ENCODE assay signal across 8 mouse cellular contexts in the genomic region with DNA sequence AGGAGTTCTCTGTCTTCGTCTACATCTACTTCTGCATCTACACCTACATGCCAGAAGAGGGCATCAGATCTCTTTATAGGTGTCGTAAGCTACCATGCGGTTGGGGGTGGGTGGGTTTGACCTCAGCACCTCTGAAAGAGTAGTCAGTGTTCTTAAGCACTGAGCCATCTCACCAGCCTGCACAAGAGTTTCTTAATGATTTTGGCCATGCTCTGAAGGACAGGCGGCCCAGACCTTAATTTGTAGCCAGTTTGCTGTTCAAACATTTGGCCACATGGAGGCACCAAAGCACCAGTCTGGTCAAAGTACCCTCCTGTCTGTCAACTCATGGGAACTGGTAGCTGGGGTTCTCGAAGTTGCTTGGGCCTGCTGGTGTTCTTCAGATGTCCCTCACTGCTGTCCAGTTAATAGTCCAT. TPM values are rescaled to one million over a fixed set of nuclear protein-coding genes. Genes with fewer than 3 reads are reported as not detected.
DNase-seq lines count a peak whose midpoint lies in the region; ATAC-seq lines count a peak whose summit lies in the region.

No protein-coding gene starts in this region.

- ATAC-seq in hindbrain, embryonic 15.5 days (ENCODE audit: low FRiP score, low read depth): peak; percentile 89

- no peaks in the 10 kb centered on the region for H3K36me3 ChIP-seq in hindbrain, embryonic 15.5 days

- no peaks in the 10 kb centered on the region for H3K4me1 ChIP-seq in hindbrain, embryonic 15.5 days (replicated peaks)

- peak; percentile 71 for DNase-seq in R1 (ENCODE audit: low read depth, low spot score)
- peak; percentile 64 to 73 for DNase-seq in cerebellum, postnatal 36 days
- peak; percentile 71 for DNase-seq in gastrocnemius, adult 18-20 months (ENCODE audit: low spot score)
- peak; percentile 58 to 64 for DNase-seq in layer of hippocampus, postnatal 36 days
- DNase-seq in lung, postnatal 25 days (ENCODE audit: low spot score): peak; percentile 81
- peak; percentile 26 for DNase-seq in retina, adult 2 months (ENCODE audit: low read depth, low spot score)
- DNase-seq in thymus, postnatal 36 days: peak; percentile 43 to 50

- H3K9ac ChIP-seq in hindbrain, embryonic 15.5 days: no peak overlapping the region

- peak overlapping the region; percentile 50 for H3K4me2 ChIP-seq in hindbrain, embryonic 15.5 days

- H3K27ac ChIP-seq in hindbrain, embryonic 15.5 days (replicated peaks): no peak overlapping the region

- H3K27me3 ChIP-seq in hindbrain, embryonic 15.5 days: no peaks in the 10 kb centered on the region

- H3K9me3 ChIP-seq in hindbrain, embryonic 15.5 days: no peaks in the 10 kb centered on the region

- 0 out of 2 replicates have a peak overlapping the region, but pooled peaks have one; percentile 14 for H3K4me3 ChIP-seq in hindbrain, embryonic 15.5 days

- 12% methylated on average over 5 of the region's 5 CpGs for WGBS in hindbrain, embryonic 15.5 days

RNA-seq across cellular contexts. Expression of gene Asb13, which starts 31.5 kb away (rescaled TPM):
- total RNA-seq in gastrocnemius, adult 18-20 months (2021): 10 to 100 TPM; 13.5 to 13.6 TPM
- 13.4 and 17.9 TPM in 2 replicates for polyA plus RNA-seq in hindbrain, embryonic 15.5 days (2015; fragmentation: Nextera tagmentation; extraction: Ambion mirVana)
- total RNA-seq in layer of hippocampus, postnatal 36 days (2021): 10 to 100 TPM; 31.5 to 34.5 TPM

RNA-seq across cellular contexts. Expression of gene Fam208b, which starts 54.4 kb away (rescaled TPM):
- 1 to 10 TPM; 8.4 to 8.6 TPM for total RNA-seq in gastrocnemius, adult 18-20 months (2021)
- polyA plus RNA-seq in hindbrain, embryonic 15.5 days (2015; fragmentation: Nextera tagmentation; extraction: Ambion mirVana): 13.5 and 16.8 TPM in 2 replicates
- 10 to 100 TPM; 23.0 to 29.5 TPM for total RNA-seq in layer of hippocampus, postnatal 36 days (2021)

Comparison
In these comparisons a context has a peak if more than half of its experiments do, and no peak if none do; other contexts are left out.
1. DNase-seq: peak in every context shown above with its lines; median percentile 81 in lung, postnatal 25 days; 71 in R1; 71 in gastrocnemius, adult 18-20 months; 68 in cerebellum, postnatal 36 days; 61 in layer of hippocampus, postnatal 36 days; 46 in thymus, postnatal 36 days; 26 in retina, adult 2 months.